Mouse (Mus musculus): ENCODE measurements around the gene Mzf1.

DNA sequence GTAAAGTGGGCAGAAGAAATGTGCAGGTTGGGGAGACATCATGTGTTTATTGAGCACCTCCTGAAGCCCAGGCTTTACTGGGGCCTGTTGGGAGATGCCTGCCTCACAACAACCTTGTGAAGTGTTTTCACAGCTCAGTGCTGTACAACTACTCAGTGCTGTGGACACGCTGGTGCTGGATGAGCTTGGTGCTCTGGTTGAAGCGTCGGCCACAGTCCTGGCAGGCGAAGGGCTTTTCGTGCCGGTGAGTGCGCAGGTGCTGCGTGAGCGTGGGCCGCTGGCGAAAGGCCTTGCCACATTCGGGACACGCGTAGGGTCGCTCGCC, 11.5 kb downstream of the Mzf1 start:
- no peak for TF ChIP-seq CTCF (IDR thresholded peaks at IDR 0.05)
- TF ChIP-seq EP300 (IDR thresholded peaks at IDR 0.05) = no peak
